8 mouse cellular contexts compared by ENCODE assay signal in the genomic region with DNA sequence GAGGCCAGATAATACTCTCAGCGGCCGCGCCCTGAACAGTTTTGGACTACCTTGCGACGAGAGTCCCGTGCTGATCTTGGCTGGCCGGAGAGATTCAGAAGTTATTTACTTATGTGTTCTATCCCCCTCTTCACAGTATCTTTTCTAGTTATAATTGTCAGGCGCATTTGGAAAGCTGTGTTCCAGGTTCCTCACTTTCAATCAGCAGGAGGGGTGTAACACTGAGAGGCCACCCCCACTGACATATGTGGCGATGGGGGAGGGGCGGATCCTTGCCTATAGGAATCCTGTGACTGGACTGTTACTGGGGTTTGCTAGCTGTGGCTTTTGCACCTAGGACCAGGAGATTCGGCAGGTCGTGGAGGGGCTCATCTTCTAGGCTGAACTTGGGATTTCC. TPM values are rescaled to one million over a fixed set of nuclear protein-coding genes. Genes with fewer than 3 reads are reported as not detected.
DNase-seq lines count a peak whose midpoint lies in the region; ATAC-seq and TF ChIP-seq lines count a peak whose summit lies in the region.

No protein-coding gene starts in this region.

- no peak for TF ChIP-seq POLR2A in lung, adult 2 months (IDR thresholded peaks at IDR 0.05; ENCODE audit: borderline replicate concordance, extremely low read depth, low read depth, low read length)

- no peaks in the 10 kb centered on the region for H3K27me3 ChIP-seq in lung, embryonic 14.5 days (ENCODE audit: insufficient read depth, low read length)
- 0 out of 2 replicates have a peak, but pooled peaks cover 3% of the 10 kb centered on the region for H3K27me3 ChIP-seq in midbrain, embryonic 12.5 days

- H3K9me3 ChIP-seq in lung, embryonic 14.5 days (ENCODE audit: low read depth, low read length) = 0 out of 2 replicates have a peak, but pooled peaks cover 3% of the 10 kb centered on the region
- peaks cover 7% of the 10 kb centered on the region; the same call in 1 of the 2 replicates for H3K9me3 ChIP-seq in midbrain, embryonic 12.5 days

- no peak for ATAC-seq in lung, embryonic 14.5 days (ENCODE audit: insufficient read depth)
- peak; percentile 26; the same call in 1 of the 2 replicates for ATAC-seq in granulocyte monocyte progenitor cell, adult 5-6 weeks (replicated peaks; ENCODE audit: poor library complexity, severe bottlenecking)
- no peak for ATAC-seq in midbrain, embryonic 12.5 days (ENCODE audit: low FRiP score, low read depth)

- intact Hi-C loops in left cerebral cortex, adult 2 months (cut with DNase I) = no loop called here

- H3K4me2 ChIP-seq in lung, embryonic 14.5 days = peak overlapping the region; percentile 78
- peak overlapping the region; percentile 89 for H3K4me2 ChIP-seq in midbrain, embryonic 12.5 days (replicated peaks)

- no peak for TF ChIP-seq CTCF in lung, embryonic 14.5 days (IDR thresholded peaks at IDR 0.05; ENCODE audit: low read depth)
- no peak for TF ChIP-seq CTCF in lung, adult 2 months (IDR thresholded peaks at IDR 0.05; ENCODE audit: insufficient read depth, low read length)
- TF ChIP-seq CTCF in left cerebral cortex, adult 2 months (IDR thresholded peaks at IDR 0.05) = no peak

- peaks cover 11% of the 10 kb centered on the region; the same call in 1 of the 2 replicates for H3K4me1 ChIP-seq in lung, embryonic 14.5 days (ENCODE audit: insufficient read depth)
- H3K4me1 ChIP-seq in lung, adult 2 months (ENCODE audit: control insufficient read depth, insufficient read depth, low read length) = peaks cover 2% of the 10 kb centered on the region; the same call in 1 of the 2 replicates
- peaks cover 44% of the 10 kb centered on the region for H3K4me1 ChIP-seq in midbrain, embryonic 12.5 days

- H3K36me3 ChIP-seq in lung, embryonic 14.5 days (ENCODE audit: insufficient read depth) = no peaks in the 10 kb centered on the region
- H3K36me3 ChIP-seq in midbrain, embryonic 12.5 days = no peaks in the 10 kb centered on the region

- H3K4me3 ChIP-seq in lung, embryonic 14.5 days (ENCODE audit: low read depth, low read length) = peak overlapping the region; percentile 90
- no peak overlapping the region for H3K4me3 ChIP-seq in lung, adult 2 months (replicated peaks; ENCODE audit: extremely low read depth, low read depth, low read length)
- peak overlapping the region; percentile 81 for H3K4me3 ChIP-seq in left cerebral cortex, adult 2 months
- peak overlapping the region; percentile 90 for H3K4me3 ChIP-seq in midbrain, embryonic 12.5 days

- H3K27ac ChIP-seq in lung, embryonic 14.5 days (ENCODE audit: low read depth) = peak overlapping the region; percentile 94
- peak overlapping the region; percentile 95 for H3K27ac ChIP-seq in left cerebral cortex, adult 2 months
- H3K27ac ChIP-seq in midbrain, embryonic 12.5 days (replicated peaks) = peak overlapping the region; percentile 95

- WGBS in lung, embryonic 14.5 days = 0% methylated on average over 12 of the region's 12 CpGs
- 6% methylated on average over 12 of the region's 12 CpGs for WGBS in lung, adult 2 months
- 2% methylated on average over 12 of the region's 12 CpGs for WGBS in midbrain, embryonic 12.5 days

- DNase-seq in lung, embryonic 14.5 days = peak; percentile 73
- no peak for DNase-seq in lung, adult 2 months
- peak; percentile 75 to 77 for DNase-seq in cerebellum, postnatal 10 days
- peak; percentile 31 to 46 for DNase-seq in left cerebral cortex, adult 2 months (ENCODE audit: extremely low spot score in 1 of 2, low spot score in 2 of 2)
- peak; percentile 36 for DNase-seq in testis, postnatal 14 days (ENCODE audit: low spot score)
- DNase-seq in ovary, postnatal 14 days (ENCODE audit: low spot score) = no peak

- peak overlapping the region; percentile 94 for H3K9ac ChIP-seq in lung, embryonic 14.5 days
- H3K9ac ChIP-seq in midbrain, embryonic 12.5 days (replicated peaks) = peak overlapping the region; percentile 89

RNA-seq across cellular contexts. Expression of a gene that starts 1.1 kb away (rescaled TPM):
- polyA plus RNA-seq in lung, embryonic 14.5 days (2014; fragmentation: Nextera tagmentation; extraction: Ambion mirVana) = 3.4 and 4.3 TPM in 2 replicates
- 2.0 and 2.2 TPM in 2 replicates for polyA plus RNA-seq in lung, adult 2 months (2012; rRNA removed)
- 2.3 and 5.0 TPM in 2 replicates for total RNA-seq in granulocyte monocyte progenitor cell, adult 5-6 weeks (2014; fragmentation: Nextera tagmentation)
- total RNA-seq in granulocyte monocyte progenitor cell, adult 5-6 weeks (2017) = 2.0 and 2.4 TPM in 2 replicates
- 1 to 10 TPM; 5.3 to 6.0 TPM for total RNA-seq in left cerebral cortex, adult 2 months (2021)
- 15.3 and 18.6 TPM in 2 replicates for polyA plus RNA-seq in midbrain, embryonic 12.5 days (2016; fragmentation: Nextera tagmentation; extraction: Ambion mirVana)

RNA-seq across cellular contexts. Expression of a gene that starts 26.1 kb away (rescaled TPM):
- polyA plus RNA-seq in lung, embryonic 14.5 days (2014; fragmentation: Nextera tagmentation; extraction: Ambion mirVana) = 0.13 and 0.30 TPM in 2 replicates
- 0.02 and 0.07 TPM in 2 replicates for polyA plus RNA-seq in lung, adult 2 months (2012; rRNA removed)
- 0.92 and 1.6 TPM in 2 replicates for total RNA-seq in granulocyte monocyte progenitor cell, adult 5-6 weeks (2014; fragmentation: Nextera tagmentation)
- total RNA-seq in granulocyte monocyte progenitor cell, adult 5-6 weeks (2017) = 0.34 and 0.88 TPM in 2 replicates
- total RNA-seq in left cerebral cortex, adult 2 months (2021) = 1 to 10 TPM; 1.8 to 2.0 TPM
- polyA plus RNA-seq in midbrain, embryonic 12.5 days (2016; fragmentation: Nextera tagmentation; extraction: Ambion mirVana) = 2.3 TPM in 2 replicates

RNA-seq across cellular contexts. Expression of a gene that starts 32.0 kb away (rescaled TPM):
- 349 and 371 TPM in 2 replicates for polyA plus RNA-seq in lung, embryonic 14.5 days (2014; fragmentation: Nextera tagmentation; extraction: Ambion mirVana)
- polyA plus RNA-seq in lung, adult 2 months (2012; rRNA removed) = 40.4 and 51.2 TPM in 2 replicates
- total RNA-seq in granulocyte monocyte progenitor cell, adult 5-6 weeks (2014; fragmentation: Nextera tagmentation) = 213 and 244 TPM in 2 replicates
- 110 and 124 TPM in 2 replicates for total RNA-seq in granulocyte monocyte progenitor cell, adult 5-6 weeks (2017)
- 100 to 1,000 TPM; 140 to 146 TPM for total RNA-seq in left cerebral cortex, adult 2 months (2021)
- 371 TPM in 2 replicates for polyA plus RNA-seq in midbrain, embryonic 12.5 days (2016; fragmentation: Nextera tagmentation; extraction: Ambion mirVana)

RNA-seq across cellular contexts. Expression of a gene that starts 41.4 kb away (rescaled TPM):
- 6.7 and 7.5 TPM in 2 replicates for polyA plus RNA-seq in lung, embryonic 14.5 days (2014; fragmentation: Nextera tagmentation; extraction: Ambion mirVana)
- polyA plus RNA-seq in lung, adult 2 months (2012; rRNA removed) = 7.0 and 8.6 TPM in 2 replicates
- total RNA-seq in granulocyte monocyte progenitor cell, adult 5-6 weeks (2014; fragmentation: Nextera tagmentation) = 9.2 and 10.0 TPM in 2 replicates
- total RNA-seq in granulocyte monocyte progenitor cell, adult 5-6 weeks (2017) = 5.4 and 5.6 TPM in 2 replicates
- 100 to 1,000 TPM; 105 to 116 TPM for total RNA-seq in left cerebral cortex, adult 2 months (2021)
- 18.4 and 22.8 TPM in 2 replicates for polyA plus RNA-seq in midbrain, embryonic 12.5 days (2016; fragmentation: Nextera tagmentation; extraction: Ambion mirVana)

Comparison
In these comparisons a context has a peak if more than half of its experiments do, and no peak if none do; other contexts are left out.
1. DNase-seq: peak in lung, embryonic 14.5 days (single experiment), cerebellum, postnatal 10 days (2 of 2), left cerebral cortex, adult 2 months (2 of 2) and testis, postnatal 14 days (single experiment); none in lung, adult 2 months (single experiment) and ovary, postnatal 14 days (single experiment).
2. Peak in every context shown above with its lines, with median percentiles within 50 percentile points of each other: H3K27ac ChIP-seq.